Mouse (Mus musculus): ENCODE measurements around the gene Ryr1. TPM values are rescaled to one million over a fixed set of nuclear protein-coding genes. Genes with fewer than 3 reads are reported as not detected.

Gene Ryr1
- total RNA-seq, 2 experiments from 2014 or later: 0.78 to 0.92 TPM

Other genes starting within 250 kb of the Ryr1 start
- gene Capn12, start 243.8 kb downstream of the Ryr1 start, total RNA-seq (2015): not detected in 2 replicates
- gene Capn12, start 243.8 kb downstream of the Ryr1 start, total RNA-seq (2017): not detected in 2 replicates
- gene Actn4, start 162.8 kb downstream of the Ryr1 start, total RNA-seq (2015): 82.5 and 87.8 TPM in 2 replicates
- gene Actn4, start 162.8 kb downstream of the Ryr1 start, total RNA-seq (2017): 44.7 and 55.1 TPM in 2 replicates
- gene Eif3k, start 143.3 kb downstream of the Ryr1 start, total RNA-seq (2015): 216 and 241 TPM in 2 replicates
- 340 and 348 TPM in 2 replicates for gene Eif3k, start 143.3 kb downstream of the Ryr1 start, total RNA-seq (2017)
- 53.8 and 54.4 TPM in 2 replicates for gene Map4k1, start 143.1 kb downstream of the Ryr1 start, total RNA-seq (2015)
- 44.2 and 60.4 TPM in 2 replicates for gene Map4k1, start 143.1 kb downstream of the Ryr1 start, total RNA-seq (2017)
- 75.1 and 80.4 TPM in 2 replicates for gene Rasgrp4, start 9.7 kb upstream of the Ryr1 start, total RNA-seq (2015)
- gene Rasgrp4, start 9.7 kb upstream of the Ryr1 start, total RNA-seq (2017): 25.6 and 58.0 TPM in 2 replicates
- gene Fam98c, start 31.1 kb upstream of the Ryr1 start, total RNA-seq (2015): 26.5 and 26.7 TPM in 2 replicates
- 24.0 and 24.2 TPM in 2 replicates for gene Fam98c, start 31.1 kb upstream of the Ryr1 start, total RNA-seq (2017)
- 0.80 and 0.91 TPM in 2 replicates for gene Ggn, start 45.0 kb upstream of the Ryr1 start, total RNA-seq (2015)
- 0.29 and 0.81 TPM in 2 replicates for gene Ggn, start 45.0 kb upstream of the Ryr1 start, total RNA-seq (2017)
- gene Spred3, start 45.2 kb upstream of the Ryr1 start, total RNA-seq (2015): 0.66 and 1.3 TPM in 2 replicates
- gene Spred3, start 45.2 kb upstream of the Ryr1 start, total RNA-seq (2017): 0.77 and 0.94 TPM in 2 replicates
- 204 and 215 TPM in 2 replicates for gene Psmd8, start 55.5 kb upstream of the Ryr1 start, total RNA-seq (2015)
- gene Psmd8, start 55.5 kb upstream of the Ryr1 start, total RNA-seq (2017): 191 and 207 TPM in 2 replicates
- gene Catsperg1, start 88.9 kb upstream of the Ryr1 start, total RNA-seq (2015): 1.4 and 3.8 TPM in 2 replicates
- 1.2 and 7.5 TPM in 2 replicates for gene Catsperg1, start 88.9 kb upstream of the Ryr1 start, total RNA-seq (2017)
- gene Kcnk6, start 107.3 kb upstream of the Ryr1 start, total RNA-seq (2015): 9.2 and 10.1 TPM in 2 replicates
- 14.5 and 14.6 TPM in 2 replicates for gene Kcnk6, start 107.3 kb upstream of the Ryr1 start, total RNA-seq (2017)
- 36.2 and 38.0 TPM in 2 replicates for gene Yif1b, start 113.2 kb upstream of the Ryr1 start, total RNA-seq (2015)
- gene Yif1b, start 113.2 kb upstream of the Ryr1 start, total RNA-seq (2017): 19.1 and 21.8 TPM in 2 replicates
- gene 2200002D01Rik, start 123.3 kb upstream of the Ryr1 start, total RNA-seq (2015): not detected in 2 replicates
- gene 2200002D01Rik, start 123.3 kb upstream of the Ryr1 start, total RNA-seq (2017): 0.37 and 2.4 TPM in 2 replicates
- gene Spint2, start 156.7 kb upstream of the Ryr1 start, total RNA-seq (2015): 6.1 and 7.3 TPM in 2 replicates
- 2.6 and 5.3 TPM in 2 replicates for gene Spint2, start 156.7 kb upstream of the Ryr1 start, total RNA-seq (2017)
- not detected in 2 replicates for gene Ppp1r14a, start 164.1 kb upstream of the Ryr1 start, total RNA-seq (2015)
- not detected in 2 replicates for gene Ppp1r14a, start 164.1 kb upstream of the Ryr1 start, total RNA-seq (2017)
- not detected in 2 replicates for gene Dpf1, start 178.8 kb upstream of the Ryr1 start, total RNA-seq (2015)
- not detected in 2 replicates for gene Dpf1, start 178.8 kb upstream of the Ryr1 start, total RNA-seq (2017)